Mouse (Mus musculus) heart, adult 11 months (tissue): ENCODE measurements around the gene Pick1.

Experiments
- DNase-seq: peaks from one replicate; pipeline ENCODE4 v3.0.0; 2022

Gene Pick1

GRCm38 (mm10) chr15:79271124-79271746, 42.3 kb downstream of the Pick1 start:
- peak; percentile 82 for DNase-seq

GRCm38 (mm10) chr15:79273020-79273419, 44.0 kb downstream of the Pick1 start:
- DNase-seq, result no peak

- no peak for DNase-seq
Observed at GRCm38 (mm10) chr15:79277728-79278127, 48.8 kb downstream of the Pick1 start.

- DNase-seq, result peak; percentile 85
Observed at GRCm38 (mm10) chr15:79280209-79280608, 51.2 kb downstream of the Pick1 start.

- DNase-seq, result peak; percentile 87
Observed at GRCm38 (mm10) chr15:79280850-79281249, 51.9 kb downstream of the Pick1 start.

GRCm38 (mm10) chr15:79281389-79281788, 52.4 kb downstream of the Pick1 start:
- DNase-seq, result peak; percentile 89

GRCm38 (mm10) chr15:79282434-79282833, 53.5 kb downstream of the Pick1 start:
- DNase-seq, result peak; percentile 86

- peak; percentile 84 for DNase-seq
Observed at GRCm38 (mm10) chr15:79283371-79283770, 54.4 kb downstream of the Pick1 start.

- DNase-seq, result no peak
Observed at GRCm38 (mm10) chr15:79285399-79285798, 56.4 kb downstream of the Pick1 start, which contains the start of gene Baiap2l2. Gene Baiap2l2, minus strand, starts transcription at chr15:79285537.

- DNase-seq, result no peak
Observed at GRCm38 (mm10) chr15:79286141-79286540, 57.2 kb downstream of the Pick1 start.

GRCm38 (mm10) chr15:79287091-79287490, 58.1 kb downstream of the Pick1 start:
- DNase-seq, result peak; percentile 87

- DNase-seq, result peak; percentile 74
Observed at GRCm38 (mm10) chr15:79288387-79288786, 59.4 kb downstream of the Pick1 start.

- peak; percentile 70 for DNase-seq
Observed at GRCm38 (mm10) chr15:79289441-79289840, 60.5 kb downstream of the Pick1 start.

GRCm38 (mm10) chr15:79290340-79290739, 61.4 kb downstream of the Pick1 start:
- DNase-seq, result no peak

- DNase-seq, result no peak
Observed at GRCm38 (mm10) chr15:79292779-79293178, 63.8 kb downstream of the Pick1 start.

GRCm38 (mm10) chr15:79298553-79298952, 69.6 kb downstream of the Pick1 start:
- DNase-seq, result no peak
